Mouse (Mus musculus): Measurements from ENCODE around the gene 1700016H13Rik.

DNA sequence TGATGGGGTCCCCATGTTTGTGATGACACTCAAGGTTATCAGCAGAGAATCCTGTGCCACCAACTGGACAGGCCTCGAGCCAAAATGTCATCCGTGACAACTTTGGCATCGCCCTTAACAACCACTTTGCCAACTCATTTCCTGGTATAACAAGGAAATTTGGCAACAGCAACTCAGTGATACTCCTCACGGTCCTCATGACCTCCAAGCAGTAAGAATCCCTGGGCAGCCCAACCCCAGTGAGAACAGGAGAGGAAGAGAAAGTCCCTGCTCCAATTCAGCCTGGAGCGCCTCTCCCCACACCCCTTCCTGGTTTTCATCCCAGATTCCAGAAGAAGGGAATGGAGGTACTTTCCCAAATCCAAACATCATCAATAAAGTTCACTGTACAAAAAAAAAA, 31.0 kb downstream of the 1700016H13Rik start:
- TF ChIP-seq CTCF (conservative IDR thresholded peaks at IDR 0.05; ENCODE audit: low read length) (no peak), POU5F1 (IDR thresholded peaks at IDR 0.05; ENCODE audit: borderline replicate concordance, low read length) (no peak)
